Mouse (Mus musculus) stomach, postnatal 0 days (tissue): ENCODE measurements around the gene Tmem243. TPM values are rescaled to one million over a fixed set of nuclear protein-coding genes. Genes with fewer than 3 reads are reported as not detected.
"Not testable (repeated sequence)": the region's sequence is repeated elsewhere in the genome, so short reads cannot be mapped to it uniquely, and the experiment has no call there.

Experiments used
- ATAC-seq: fragments of 200-750 bp; cut with Nextera tagmentation; 2 replicates; pipeline ENCODE4 v1.8.0; 2017; ENCODE audit not compliant: low FRiP score, low TSS enrichment
- DNase-seq: peaks from one replicate; pipeline ENCODE4 v3.0.0-alpha.2; 2016; ENCODE audit warnings: low spot score
- H3K27ac ChIP-seq: fragments of 300-500 bp; sonication (generic); replicated peaks from 2 replicates; pipeline ENCODE4 v1.5.1; 2014; ENCODE audit warnings: mild to moderate bottlenecking, control low read depth
- H3K27me3 ChIP-seq: fragments of 300-500 bp; sonication (generic); 2 replicates; pipeline ENCODE4 v1.6.1; 2014; ENCODE audit warnings: low read length; ENCODE audit not compliant: control insufficient read depth, insufficient read depth
- H3K36me3 ChIP-seq: fragments of 300-500 bp; sonication (generic); 2 replicates; pipeline ENCODE4 v1.6.1; 2014; ENCODE audit warnings: low read length, mixed read lengths; ENCODE audit not compliant: control insufficient read depth, insufficient read depth
- H3K4me1 ChIP-seq: fragments of 300-500 bp; sonication (generic); replicated peaks from 2 replicates; pipeline ENCODE4 v1.6.1; 2014; ENCODE audit warnings: antibody characterized with exemption; ENCODE audit not compliant: control insufficient read depth, insufficient read depth
- H3K4me2 ChIP-seq: fragments of 300-500 bp; sonication (generic); replicated peaks from 2 replicates; pipeline ENCODE4 v1.6.1; 2014; ENCODE audit warnings: low read depth, mild to moderate bottlenecking, control low read depth, moderate library complexity
- H3K4me3 ChIP-seq: fragments of 300-500 bp; sonication (generic); 2 replicates; pipeline ENCODE4 v1.5.1; 2014; ENCODE audit warnings: low read depth, low read length, control low read depth
- H3K9ac ChIP-seq: fragments of 300-500 bp; sonication (generic); 2 replicates; pipeline ENCODE4 v1.6.1; 2014; ENCODE audit warnings: mild to moderate bottlenecking, low read length, control low read depth, mixed read lengths
- H3K9me3 ChIP-seq: fragments of 300-500 bp; sonication (generic); 2 replicates; pipeline ENCODE4 v1.6.1; 2016; ENCODE audit warnings: low read length; ENCODE audit not compliant: control insufficient read depth
- CTCF ChIP-seq: IDR thresholded peaks from 2 replicates; pipeline ENCODE4 v1.5.1; 2016; ENCODE audit warnings: antibody characterized with exemption, low read depth, mild to moderate bottlenecking, moderate library complexity
- EP300 ChIP-seq: optimal IDR thresholded peaks from 2 replicates; pipeline ENCODE3; 2016; ENCODE audit warnings: antibody characterized with exemption
- WGBS: fragments of 180-500 bp; shearing (Covaris S2); extraction: QIAGEN DNeasy Blood & Tissue Kit; methylation state at CpG from one replicate; pipeline ENCODE4 v1.1.7; 2014; 5-methylcytosine and 5-hydroxymethylcytosine counted together
- polyA plus RNA-seq: library from polyadenylated mRNA; unstranded; fragments of >200 nt; fragmentation: Nextera tagmentation; extraction: Ambion mirVana; gene quantifications from 2 replicates; pipeline ENCODE4 v1.2.1, GENCODE M21; 2015

The Tmem243 gene
- polyA plus RNA-seq, 1 experiment from 2014 or later, result 19.7 TPM

- TF ChIP-seq CTCF, result peak; percentile 69
- not testable (repeated sequence) for H3K4me3 ChIP-seq, DNase-seq, H3K9me3 ChIP-seq, H3K9ac ChIP-seq, H3K4me1 ChIP-seq, H3K36me3 ChIP-seq, ATAC-seq, H3K27ac ChIP-seq, H3K4me2 ChIP-seq, H3K27me3 ChIP-seq
- 91% methylated on average over 4 of the region's 5 CpGs for WGBS
These were observed 69.0 kb downstream of the Tmem243 start for GRCm38 (mm10) chr5:9169328-9170005.

- H3K27me3 ChIP-seq, result no peaks in the 10 kb centered on the region
- TF ChIP-seq CTCF, result no peak
- no peak for TF ChIP-seq EP300
- no peaks in the 10 kb centered on the region for H3K36me3 ChIP-seq
- no peaks in the 10 kb centered on the region for H3K9me3 ChIP-seq
- H3K27ac ChIP-seq, result no peak overlapping the region
- H3K4me2 ChIP-seq, result no peak overlapping the region
- ATAC-seq, result no peak
- no peak overlapping the region for H3K9ac ChIP-seq
- no peak overlapping the region for H3K4me3 ChIP-seq
- no peak for DNase-seq
- 73% methylated on average over 2 of the region's 2 CpGs for WGBS
- no peaks in the 10 kb centered on the region for H3K4me1 ChIP-seq
These were observed 72.8 kb downstream of the Tmem243 start for GRCm38 (mm10) chr5:9173295-9173694.

- H3K4me1 ChIP-seq, result no peaks in the 10 kb centered on the region
- H3K27me3 ChIP-seq, result no peaks in the 10 kb centered on the region
- no peak overlapping the region for H3K4me2 ChIP-seq
- ATAC-seq, result no peak
- H3K9me3 ChIP-seq, result no peaks in the 10 kb centered on the region
- 74% methylated on average over 1 of the region's 1 CpGs for WGBS
- H3K9ac ChIP-seq, result no peak overlapping the region
- no peaks in the 10 kb centered on the region for H3K36me3 ChIP-seq
- H3K27ac ChIP-seq, result no peak overlapping the region
- TF ChIP-seq EP300 (no peak), CTCF (no peak)
- H3K4me3 ChIP-seq, result no peak overlapping the region
- no peak for DNase-seq
These were observed 86.0 kb downstream of the Tmem243 start for GRCm38 (mm10) chr5:9186467-9186866.

Other genes starting within 250 kb of the Tmem243 start
- 0.21 and 0.23 TPM in 2 replicates for gene Abcb4, start 207.0 kb upstream of the Tmem243 start, polyA plus RNA-seq
- gene Crot, start 103.3 kb upstream of the Tmem243 start, polyA plus RNA-seq, result 95.4 and 99.6 TPM in 2 replicates
- gene Dmtf1, start 61.1 kb downstream of the Tmem243 start, polyA plus RNA-seq, result 9.5 and 10.7 TPM in 2 replicates
- gene 9330182L06Rik, start 165.4 kb downstream of the Tmem243 start, polyA plus RNA-seq, result 2.3 and 2.7 TPM in 2 replicates